8 mouse cellular contexts compared by ENCODE assay signal in genomic region chr16:38197299-38197698, GRCm38 (mm10).
DNase-seq lines count a peak whose midpoint lies in the region; ATAC-seq and TF ChIP-seq lines count a peak whose summit lies in the region.

No protein-coding gene starts in this region.

- DNase-seq in heart, postnatal 25 days (ENCODE audit: low spot score), result no peak
- peak; percentile 55 to 68 for DNase-seq in adrenal gland, adult 18-20 months (ENCODE audit: low spot score in 2 of 2)
- DNase-seq in embryo, embryonic 11 days, result peak; percentile 64
- DNase-seq in hindbrain, embryonic 14.5 days (ENCODE audit: low spot score), result peak; percentile 83
- DNase-seq in left cerebral cortex, adult 2 months (ENCODE audit: extremely low spot score in 1 of 2, low spot score in 2 of 2), result peak; percentile 53 to 67
- DNase-seq in midbrain, embryonic 14.5 days, result peak; percentile 87
- DNase-seq in splenic B cell, adult 2 months (ENCODE audit: low read depth, low spot score), result peak; percentile 75

- H3K4me2 ChIP-seq in heart, embryonic 16.5 days (ENCODE audit: low read depth, low read length), result no peak overlapping the region
- H3K4me2 ChIP-seq in hindbrain, embryonic 14.5 days (replicated peaks), result no peak overlapping the region
- H3K4me2 ChIP-seq in midbrain, embryonic 14.5 days (ENCODE audit: low read length), result no peak overlapping the region

- H3K9ac ChIP-seq in heart, embryonic 16.5 days (ENCODE audit: low read length), result no peak overlapping the region
- H3K9ac ChIP-seq in hindbrain, embryonic 14.5 days, result no peak overlapping the region; the same call in 1 of the 2 replicates
- no peak overlapping the region for H3K9ac ChIP-seq in midbrain, embryonic 14.5 days (replicated peaks; ENCODE audit: low read length)

- peaks cover 22% of the 10 kb centered on the region; the same call in 1 of the 2 replicates for H3K36me3 ChIP-seq in heart, embryonic 16.5 days (ENCODE audit: control insufficient read depth, insufficient read depth)
- peaks cover 62% of the 10 kb centered on the region for H3K36me3 ChIP-seq in hindbrain, embryonic 14.5 days (replicated peaks; ENCODE audit: control insufficient read depth, insufficient read depth)
- peaks cover 55% of the 10 kb centered on the region for H3K36me3 ChIP-seq in midbrain, embryonic 14.5 days (ENCODE audit: control insufficient read depth, insufficient read depth, low read length)
- H3K36me3 ChIP-seq in splenic B cell, adult 2 months (ENCODE audit: control insufficient read depth, insufficient read depth, low read length, poor library complexity, severe bottlenecking), result peaks cover 2% of the 10 kb centered on the region; the same call in 1 of the 2 replicates

- no peak overlapping the region for H3K4me3 ChIP-seq in heart, embryonic 16.5 days (ENCODE audit: low read length)
- no peak overlapping the region for H3K4me3 ChIP-seq in hindbrain, embryonic 14.5 days (replicated peaks; ENCODE audit: low read length)
- H3K4me3 ChIP-seq in left cerebral cortex, adult 2 months, result no peak overlapping the region
- H3K4me3 ChIP-seq in midbrain, embryonic 14.5 days (replicated peaks; ENCODE audit: low read depth, low read length), result no peak overlapping the region

- intact Hi-C loops in heart, postnatal 25 days (cut with DNase I), result loop anchor here (1.0 to 10.0 kb wide), 4 partner anchors 203 to 510 kb away; no protein-coding TSS in a partner anchor
- intact Hi-C loops in left cerebral cortex, adult 2 months (cut with DNase I), result loop anchor here (1.0 to 10.0 kb wide), 6 partner anchors 105 to 502 kb away; no protein-coding TSS in a partner anchor

- 43% methylated on average over 4 of the region's 4 CpGs for WGBS in heart, embryonic 16.5 days
- 56% methylated on average over 4 of the region's 4 CpGs for WGBS in hindbrain, embryonic 14.5 days
- 47% methylated on average over 4 of the region's 4 CpGs for WGBS in midbrain, embryonic 14.5 days

- ATAC-seq in heart, embryonic 16.5 days (replicated peaks; ENCODE audit: extremely low read depth, insufficient read depth, low FRiP score), result peak; percentile 14; the same call in 1 of the 2 replicates
- ATAC-seq in hindbrain, embryonic 14.5 days (ENCODE audit: low FRiP score), result peak; percentile 50; the same call in 1 of the 2 replicates
- 0 out of 2 replicates have a peak, but pooled peaks have one; percentile 40 for ATAC-seq in midbrain, embryonic 14.5 days (ENCODE audit: low FRiP score, low TSS enrichment)

- TF ChIP-seq CTCF in left cerebral cortex, adult 2 months (IDR thresholded peaks at IDR 0.05), result peak; percentile 84

- H3K9me3 ChIP-seq in heart, embryonic 16.5 days (replicated peaks; ENCODE audit: control insufficient read depth, low read length), result no peaks in the 10 kb centered on the region
- no peaks in the 10 kb centered on the region for H3K9me3 ChIP-seq in hindbrain, embryonic 14.5 days (ENCODE audit: control insufficient read depth, low read length)
- no peaks in the 10 kb centered on the region for H3K9me3 ChIP-seq in midbrain, embryonic 14.5 days (ENCODE audit: control insufficient read depth, low read length)

- peaks cover 2% of the 10 kb centered on the region; the same call in 1 of the 2 replicates for H3K4me1 ChIP-seq in heart, embryonic 16.5 days (ENCODE audit: control insufficient read depth, insufficient read depth, low read length)
- no peaks in the 10 kb centered on the region for H3K4me1 ChIP-seq in hindbrain, embryonic 14.5 days (replicated peaks; ENCODE audit: control insufficient read depth, insufficient read depth, low read length)
- H3K4me1 ChIP-seq in midbrain, embryonic 14.5 days (ENCODE audit: control insufficient read depth, insufficient read depth, low read length), result no peaks in the 10 kb centered on the region

- H3K27me3 ChIP-seq in heart, embryonic 16.5 days (ENCODE audit: control insufficient read depth, insufficient read depth, low read length), result no peaks in the 10 kb centered on the region
- no peaks in the 10 kb centered on the region for H3K27me3 ChIP-seq in hindbrain, embryonic 14.5 days (ENCODE audit: control insufficient read depth, insufficient read depth, low read length)
- H3K27me3 ChIP-seq in midbrain, embryonic 14.5 days (ENCODE audit: control insufficient read depth, insufficient read depth, low read length), result no peaks in the 10 kb centered on the region
- H3K27me3 ChIP-seq in splenic B cell, adult 2 months (ENCODE audit: control insufficient read depth, insufficient read depth, low read length, poor library complexity, severe bottlenecking), result no peaks in the 10 kb centered on the region

- no peak overlapping the region for H3K27ac ChIP-seq in heart, embryonic 16.5 days (ENCODE audit: low read length)
- no peak overlapping the region for H3K27ac ChIP-seq in hindbrain, embryonic 14.5 days
- H3K27ac ChIP-seq in left cerebral cortex, adult 2 months, result no peak overlapping the region
- 0 out of 2 replicates have a peak overlapping the region, but pooled peaks have one; percentile 9 for H3K27ac ChIP-seq in midbrain, embryonic 14.5 days (replicated peaks; ENCODE audit: low read depth, low read length)
